Mouse (Mus musculus) midbrain, embryonic 10.5 days (tissue): ENCODE data around the gene Tspan1. TPM values are rescaled to one million over a fixed set of nuclear protein-coding genes. Genes with fewer than 3 reads are reported as not detected.

Experiments used
- DNase-seq: peaks from one replicate; pipeline ENCODE4 v3.0.0-alpha.2; 2017; ENCODE audit warnings: low spot score
- H3K27ac ChIP-seq: fragments of 300-500 bp; sonication (generic); replicated peaks from 2 replicates; pipeline ENCODE4 v1.5.1; 2016; ENCODE audit warnings: mild to moderate bottlenecking
- H3K27me3 ChIP-seq: fragments of 300-500 bp; sonication (generic); 2 replicates; pipeline ENCODE4 v1.6.1; 2016; ENCODE audit warnings: low read depth, mild to moderate bottlenecking; ENCODE audit not compliant: poor library complexity, severe bottlenecking
- H3K36me3 ChIP-seq: fragments of 300-500 bp; sonication (generic); 2 replicates; pipeline ENCODE4 v1.6.1; 2016; ENCODE audit warnings: mild to moderate bottlenecking, moderate library complexity
- H3K4me1 ChIP-seq: fragments of 300-500 bp; sonication (generic); 2 replicates; pipeline ENCODE4 v1.6.1; 2016
- H3K4me3 ChIP-seq: fragments of 300-500 bp; sonication (generic); 2 replicates; pipeline ENCODE4 v1.5.1; 2016; ENCODE audit warnings: mild to moderate bottlenecking, moderate library complexity
- H3K9me3 ChIP-seq: fragments of 300-500 bp; sonication (generic); replicated peaks from 2 replicates; pipeline ENCODE4 v1.6.1; 2016; ENCODE audit warnings: mild to moderate bottlenecking
- WGBS: fragments of 180-500 bp; shearing (Covaris S2); methylation state at CpG from one replicate; pipeline ENCODE4 v1.1.7; 2016; 5-methylcytosine and 5-hydroxymethylcytosine counted together
- polyA plus RNA-seq: library from polyadenylated mRNA; unstranded; fragments of >200 nt; fragmentation: Nextera tagmentation; extraction: Ambion mirVana; gene quantifications from 2 replicates; pipeline ENCODE4 v1.2.1, GENCODE M21; 2016

Gene Tspan1
- polyA plus RNA-seq, 1 experiment from 2014 or later = not detected

GRCm38 (mm10) chr4:116160769-116161168 is 6.6 kb downstream of the Tspan1 start:
- H3K4me3 ChIP-seq = no peak overlapping the region
- no peak for DNase-seq
- H3K27me3 ChIP-seq = no peaks in the 10 kb centered on the region
- H3K9me3 ChIP-seq = no peaks in the 10 kb centered on the region
- H3K4me1 ChIP-seq = no peaks in the 10 kb centered on the region
- H3K36me3 ChIP-seq = peaks cover 60% of the 10 kb centered on the region
- WGBS = 81% methylated on average over 3 of the region's 3 CpGs
- no peak overlapping the region for H3K27ac ChIP-seq

- Histone ChIP-seq H3K4me3 (no peak overlapping the region), H3K27me3 (no peaks in the 10 kb centered on the region), H3K9me3 (no peaks in the 10 kb centered on the region), H3K4me1 (no peaks in the 10 kb centered on the region), H3K27ac (no peak overlapping the region), H3K36me3 (peaks cover 69% of the 10 kb centered on the region)
- WGBS = 82% methylated on average over 3 of the region's 3 CpGs
- no peak for DNase-seq
Measured at GRCm38 (mm10) chr4:116159912-116160311, 7.5 kb downstream of the Tspan1 start.

DNA sequence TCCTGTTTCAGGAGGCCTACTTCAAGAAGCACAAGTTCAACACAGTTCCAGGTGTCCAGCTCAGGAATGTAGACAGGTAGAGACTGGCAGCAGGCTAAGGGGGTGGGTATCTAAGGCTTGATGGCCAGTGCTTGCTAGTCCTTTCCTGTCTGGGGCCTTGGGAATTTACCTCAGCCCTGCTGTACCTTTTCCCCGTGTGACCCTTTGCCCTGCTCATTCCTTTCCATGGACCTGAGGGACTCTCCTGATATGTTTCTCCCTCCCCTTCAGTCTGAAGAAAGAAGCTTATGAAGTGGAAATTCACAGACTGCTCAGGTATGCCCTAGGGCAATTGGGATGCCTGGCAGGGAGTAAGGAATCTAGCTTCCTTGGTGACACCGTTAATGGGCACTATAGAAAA is 9.5 kb downstream of the Tspan1 start:
- Histone ChIP-seq H3K36me3 (peaks cover 89% of the 10 kb centered on the region), H3K4me1 (no peaks in the 10 kb centered on the region), H3K27ac (no peak overlapping the region), H3K4me3 (no peak overlapping the region), H3K27me3 (no peaks in the 10 kb centered on the region), H3K9me3 (no peaks in the 10 kb centered on the region)
- whole genome bisulfite sequencing = 92% methylated on average over 2 of the region's 2 CpGs
- DNase-seq = no peak

- H3K4me1 ChIP-seq = peaks cover 19% of the 10 kb centered on the region
- WGBS = 96% methylated on average over 15 of the region's 15 CpGs
- no peaks in the 10 kb centered on the region for H3K27me3 ChIP-seq
- H3K4me3 ChIP-seq = no peak overlapping the region
- peaks cover 62% of the 10 kb centered on the region for H3K36me3 ChIP-seq
- no peak overlapping the region for H3K27ac ChIP-seq
- H3K9me3 ChIP-seq = no peaks in the 10 kb centered on the region
- no peak for DNase-seq
Measured at GRCm38 (mm10) chr4:116152702-116153101, 14.7 kb downstream of the Tspan1 start.

GRCm38 (mm10) chr4:116151238-116151637 is 16.2 kb downstream of the Tspan1 start, which contains the start of gene Lurap1:
Gene Lurap1, minus strand, starts transcription at chr4:116151338.
- H3K9me3 ChIP-seq = peaks cover 3% of the 10 kb centered on the region; the same call in 1 of the 2 replicates
- no peak for DNase-seq
- H3K36me3 ChIP-seq = peaks cover 48% of the 10 kb centered on the region
- peaks cover 19% of the 10 kb centered on the region for H3K4me1 ChIP-seq
- no peaks in the 10 kb centered on the region for H3K27me3 ChIP-seq
- 82% methylated on average over 6 of the region's 6 CpGs for WGBS
- H3K27ac ChIP-seq = peak within 1 kb of the TSS; percentile 96
- H3K4me3 ChIP-seq = peak within 1 kb of the TSS; percentile 86

DNA sequence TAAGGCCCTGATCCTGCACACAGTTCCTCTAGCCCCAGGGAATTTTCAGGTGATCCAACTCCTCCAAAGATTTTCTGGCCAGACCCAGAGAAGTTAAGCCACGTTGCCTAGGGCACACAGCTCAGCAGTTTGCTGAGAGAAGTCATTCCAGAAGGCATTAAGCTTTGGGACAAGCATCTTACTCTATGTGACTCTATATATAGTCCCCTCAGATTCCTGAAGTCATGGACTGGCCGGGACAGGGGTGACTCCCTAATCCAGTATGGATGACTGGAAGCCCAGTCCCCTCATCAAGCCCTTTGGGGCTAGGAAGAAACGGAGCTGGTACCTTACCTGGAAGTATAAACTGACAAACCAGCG is 16.6 kb downstream of the Tspan1 start:
- Histone ChIP-seq H3K36me3 (peaks cover 44% of the 10 kb centered on the region), H3K4me1 (peaks cover 19% of the 10 kb centered on the region), H3K27me3 (no peaks in the 10 kb centered on the region), H3K9me3 (peaks cover 3% of the 10 kb centered on the region; the same call in 1 of the 2 replicates), H3K4me3 (peak overlapping the region; percentile 86), H3K27ac (peak overlapping the region; percentile 96)
- no peak for DNase-seq
- WGBS = 27% methylated on average over 4 of the region's 4 CpGs

- peaks cover 2% of the 10 kb centered on the region for H3K27me3 ChIP-seq
- 4% methylated on average over 73 of the region's 73 CpGs for WGBS
- peak overlapping the region; percentile 96 for H3K27ac ChIP-seq
- H3K36me3 ChIP-seq = peaks cover 39% of the 10 kb centered on the region
- H3K9me3 ChIP-seq = peaks cover 3% of the 10 kb centered on the region; the same call in 1 of the 2 replicates
- peaks cover 19% of the 10 kb centered on the region for H3K4me1 ChIP-seq
- DNase-seq = peak; percentile 78
- peak overlapping the region; percentile 86 for H3K4me3 ChIP-seq
Measured at GRCm38 (mm10) chr4:116150156-116150861, 17.1 kb downstream of the Tspan1 start.

GRCm38 (mm10) chr4:116149812-116150155 is 17.6 kb downstream of the Tspan1 start:
- Histone ChIP-seq H3K27ac (peak overlapping the region; percentile 96), H3K27me3 (peaks cover 7% of the 10 kb centered on the region), H3K9me3 (peaks cover 3% of the 10 kb centered on the region; the same call in 1 of the 2 replicates), H3K36me3 (peaks cover 33% of the 10 kb centered on the region), H3K4me3 (peak overlapping the region; percentile 86), H3K4me1 (peaks cover 22% of the 10 kb centered on the region)
- WGBS = 22% methylated on average over 6 of the region's 6 CpGs
- DNase-seq = no peak

- peak overlapping the region; percentile 80 for H3K4me3 ChIP-seq
- under 1% methylated on average over 47 of the region's 47 CpGs for WGBS
- peaks cover 36% of the 10 kb centered on the region for H3K27me3 ChIP-seq
- peaks cover 35% of the 10 kb centered on the region for H3K4me1 ChIP-seq
- H3K9me3 ChIP-seq = peaks cover 3% of the 10 kb centered on the region; the same call in 1 of the 2 replicates
- H3K36me3 ChIP-seq = no peaks in the 10 kb centered on the region
- DNase-seq = peak; percentile 65
- peak overlapping the region; percentile 84 for H3K27ac ChIP-seq
Measured at GRCm38 (mm10) chr4:116143891-116144717, 23.3 kb downstream of the Tspan1 start.

- H3K4me3 ChIP-seq = peak overlapping the region; percentile 80
- H3K36me3 ChIP-seq = no peaks in the 10 kb centered on the region
- no peak for DNase-seq
- peaks cover 36% of the 10 kb centered on the region for H3K27me3 ChIP-seq
- H3K27ac ChIP-seq = no peak overlapping the region
- H3K4me1 ChIP-seq = peaks cover 35% of the 10 kb centered on the region
- 19% methylated on average over 7 of the region's 7 CpGs for WGBS
- H3K9me3 ChIP-seq = peaks cover 3% of the 10 kb centered on the region; the same call in 1 of the 2 replicates
Measured at GRCm38 (mm10) chr4:116143317-116143811, 24.0 kb downstream of the Tspan1 start.

DNA sequence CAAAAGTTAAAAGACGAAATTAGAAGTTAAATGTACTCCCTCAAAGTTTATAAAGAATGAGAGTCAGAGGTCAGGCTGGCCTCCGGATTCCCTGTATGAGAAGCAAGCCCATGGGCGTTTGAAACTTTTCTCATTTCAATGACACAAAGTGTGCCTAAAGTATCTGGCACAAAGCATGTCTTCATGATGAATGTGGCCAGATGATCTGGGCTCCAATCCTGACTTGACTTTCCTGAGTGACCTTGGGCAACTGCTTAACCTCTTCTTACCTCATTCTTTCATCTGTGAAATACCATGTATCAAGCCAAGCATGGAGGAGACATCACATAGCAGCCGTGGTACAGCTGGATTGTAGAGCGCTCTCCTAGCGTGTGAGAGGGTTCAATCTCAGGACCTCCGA is 25.1 kb downstream of the Tspan1 start:
- no peak overlapping the region for H3K4me3 ChIP-seq
- H3K36me3 ChIP-seq = no peaks in the 10 kb centered on the region
- 78% methylated on average over 7 of the region's 7 CpGs for WGBS
- H3K9me3 ChIP-seq = peaks cover 2% of the 10 kb centered on the region; the same call in 1 of the 2 replicates
- H3K27ac ChIP-seq = no peak overlapping the region
- H3K27me3 ChIP-seq = peaks cover 36% of the 10 kb centered on the region
- no peak for DNase-seq
- H3K4me1 ChIP-seq = peaks cover 41% of the 10 kb centered on the region

DNA sequence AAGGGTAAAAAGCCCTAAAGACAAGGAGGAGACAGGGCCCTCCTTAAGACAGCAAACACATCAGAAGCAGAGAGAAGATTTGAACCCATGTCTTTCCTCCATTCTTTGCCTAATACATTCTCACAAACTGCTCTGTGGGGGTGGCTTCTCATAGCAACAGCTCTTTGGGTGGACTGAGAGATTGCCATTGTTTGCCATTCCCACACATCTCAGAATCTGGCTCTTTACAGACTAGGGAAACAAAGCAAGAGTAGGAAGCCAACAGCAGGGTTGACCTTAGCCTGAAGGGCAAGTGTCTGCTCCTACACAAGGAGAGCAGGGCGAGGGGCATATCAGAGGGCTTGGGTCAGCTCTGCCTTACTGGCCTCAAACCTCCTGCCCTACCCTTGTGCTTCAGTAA is 25.7 kb downstream of the Tspan1 start:
- no peak overlapping the region for H3K27ac ChIP-seq
- H3K9me3 ChIP-seq = no peaks in the 10 kb centered on the region
- H3K36me3 ChIP-seq = no peaks in the 10 kb centered on the region
- peaks cover 46% of the 10 kb centered on the region for H3K4me1 ChIP-seq
- 86% methylated on average over 1 of the region's 1 CpGs for WGBS
- H3K27me3 ChIP-seq = peaks cover 36% of the 10 kb centered on the region
- no peak for DNase-seq
- H3K4me3 ChIP-seq = no peak overlapping the region
